In the genomic region with DNA sequence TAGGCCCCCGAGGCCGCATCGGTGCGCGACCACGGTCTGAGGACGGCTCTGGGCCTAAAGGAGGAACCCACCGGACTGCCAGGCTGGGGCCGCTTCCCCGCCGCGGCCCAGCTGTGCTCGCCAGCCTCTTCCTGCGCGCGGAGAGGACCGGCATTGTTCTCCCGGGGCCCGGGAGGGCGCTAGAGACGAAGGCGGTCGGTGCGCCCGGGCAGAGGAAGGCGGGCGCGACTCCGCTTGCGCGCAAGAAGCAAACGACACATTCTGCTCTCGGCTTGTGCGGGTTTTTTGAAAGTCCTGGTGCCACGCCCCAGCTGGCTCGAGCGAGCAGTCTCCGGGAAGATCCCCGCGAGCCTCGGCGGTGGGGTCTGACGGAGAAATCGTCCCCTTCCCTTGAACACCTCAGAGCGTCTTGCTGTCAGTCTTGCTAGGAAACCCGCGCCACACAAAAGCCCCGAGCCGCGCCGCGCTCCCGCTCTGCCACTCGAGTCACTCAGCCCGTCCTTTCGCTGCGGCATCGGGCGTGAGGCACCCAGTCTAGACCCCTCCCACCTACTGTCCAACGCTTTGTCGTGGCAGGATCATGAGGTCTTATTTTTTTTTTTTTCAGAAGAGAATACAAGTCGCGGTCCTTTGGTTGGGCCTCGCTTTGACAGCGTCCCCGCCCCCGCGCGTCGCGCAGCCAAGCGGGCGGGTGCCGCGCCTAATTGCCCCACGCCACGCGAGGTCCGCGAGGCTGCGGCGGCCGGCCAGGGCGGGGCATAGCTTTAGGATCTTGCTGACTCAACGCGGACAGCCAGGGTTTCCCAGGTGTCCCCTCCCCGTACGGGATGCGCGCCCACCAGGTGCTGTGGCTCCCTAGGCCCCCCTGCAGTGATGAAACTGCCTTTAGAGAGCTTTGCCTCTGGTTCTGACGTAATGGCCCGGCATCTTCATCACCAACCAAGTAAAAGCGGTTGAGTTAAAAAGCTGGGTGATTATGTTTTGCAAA, we compare ENCODE assay signal across 8 mouse cellular contexts. TPM values are rescaled to one million over a fixed set of nuclear protein-coding genes. Genes with fewer than 3 reads are reported as not detected.
DNase-seq lines count a peak whose midpoint lies in the region; ATAC-seq and TF ChIP-seq lines count a peak whose summit lies in the region.

A gene (minus strand): TSS at position 497 of the 988 bp plus-strand sequence.

- H3K27me3 ChIP-seq in intestine, embryonic 15.5 days (replicated peaks), result no peaks in the 10 kb centered on the region
- H3K27me3 ChIP-seq in limb, embryonic 12.5 days, result no peaks in the 10 kb centered on the region
- H3K27me3 ChIP-seq in midbrain, embryonic 13.5 days, result no peaks in the 10 kb centered on the region
- H3K27me3 ChIP-seq in spleen, adult 2 months (ENCODE audit: control insufficient read depth, insufficient read depth, low read length), result no peaks in the 10 kb centered on the region

- peaks cover 7% of the 10 kb centered on the region for H3K36me3 ChIP-seq in intestine, embryonic 15.5 days
- H3K36me3 ChIP-seq in limb, embryonic 12.5 days, result peaks cover 14% of the 10 kb centered on the region
- H3K36me3 ChIP-seq in midbrain, embryonic 13.5 days, result peaks cover 13% of the 10 kb centered on the region
- H3K36me3 ChIP-seq in spleen, adult 2 months (ENCODE audit: control insufficient read depth, insufficient read depth, low read length), result peaks cover 5% of the 10 kb centered on the region

- H3K9ac ChIP-seq in intestine, embryonic 15.5 days, result peak within 1 kb of the TSS; percentile 93
- peak within 1 kb of the TSS; percentile 95 for H3K9ac ChIP-seq in limb, embryonic 12.5 days (replicated peaks)
- peak within 1 kb of the TSS; percentile 95 for H3K9ac ChIP-seq in midbrain, embryonic 13.5 days (replicated peaks)

- peak; percentile 45 for DNase-seq in urinary bladder, adult 2 months (ENCODE audit: low spot score)
- no peak for DNase-seq in urinary bladder, postnatal 10 days (ENCODE audit: low spot score)
- DNase-seq in embryo, embryonic 11.5 days (ENCODE audit: low read depth, low spot score), result peak; percentile 45
- peak; percentile 53 to 73 for DNase-seq in gastrocnemius, postnatal 4 days (ENCODE audit: low spot score in 2 of 2)
- DNase-seq in spleen, adult 2 months (ENCODE audit: low read depth in 1 of 2, low spot score in 2 of 2), result peak; percentile 40 to 70

- H3K9me3 ChIP-seq in intestine, embryonic 15.5 days, result no peaks in the 10 kb centered on the region
- no peaks in the 10 kb centered on the region for H3K9me3 ChIP-seq in limb, embryonic 12.5 days
- no peaks in the 10 kb centered on the region for H3K9me3 ChIP-seq in midbrain, embryonic 13.5 days

- TF ChIP-seq POLR2A in spleen, adult 2 months (IDR thresholded peaks at IDR 0.05; ENCODE audit: low read depth, low read length), result no peak

- peak within 1 kb of the TSS; percentile 98 for H3K4me2 ChIP-seq in intestine, embryonic 15.5 days (replicated peaks)
- peak within 1 kb of the TSS; percentile 97 for H3K4me2 ChIP-seq in limb, embryonic 12.5 days
- peak within 1 kb of the TSS; percentile 98 for H3K4me2 ChIP-seq in midbrain, embryonic 13.5 days (replicated peaks)

- peak within 1 kb of the TSS; percentile 95 for H3K4me3 ChIP-seq in intestine, embryonic 15.5 days (replicated peaks)
- H3K4me3 ChIP-seq in limb, embryonic 12.5 days (replicated peaks), result peak within 1 kb of the TSS; percentile 89
- H3K4me3 ChIP-seq in midbrain, embryonic 13.5 days (replicated peaks), result peak within 1 kb of the TSS; percentile 93
- peak within 1 kb of the TSS; percentile 98 for H3K4me3 ChIP-seq in spleen, adult 2 months (ENCODE audit: extremely low read depth, insufficient read depth, insufficient read length)

- WGBS in intestine, embryonic 15.5 days, result under 1% methylated on average over 93 of the region's 93 CpGs
- WGBS in limb, embryonic 12.5 days, result under 1% methylated on average over 93 of the region's 93 CpGs
- under 1% methylated on average over 93 of the region's 93 CpGs for WGBS in midbrain, embryonic 13.5 days
- whole genome bisulfite sequencing in spleen, adult 2 months, result under 1% methylated on average over 92 of the region's 93 CpGs

- peak; percentile 64 for ATAC-seq in intestine, embryonic 15.5 days
- ATAC-seq in limb, embryonic 12.5 days (ENCODE audit: insufficient number of reproducible peaks, insufficient read depth, low FRiP score, low TSS enrichment, low read depth), result peak; percentile 45
- ATAC-seq in midbrain, embryonic 13.5 days, result peak; percentile 49

- peak within 1 kb of the TSS; percentile 90 for H3K27ac ChIP-seq in intestine, embryonic 15.5 days
- H3K27ac ChIP-seq in limb, embryonic 12.5 days, result peak within 1 kb of the TSS; percentile 98
- H3K27ac ChIP-seq in midbrain, embryonic 13.5 days, result peak within 1 kb of the TSS; percentile 100
- H3K27ac ChIP-seq in spleen, adult 2 months (ENCODE audit: insufficient read depth, low read length), result peak within 1 kb of the TSS; percentile 98

- H3K4me1 ChIP-seq in intestine, embryonic 15.5 days (replicated peaks), result peaks cover 32% of the 10 kb centered on the region
- peaks cover 38% of the 10 kb centered on the region for H3K4me1 ChIP-seq in limb, embryonic 12.5 days (replicated peaks)
- peaks cover 40% of the 10 kb centered on the region for H3K4me1 ChIP-seq in midbrain, embryonic 13.5 days (replicated peaks)
- H3K4me1 ChIP-seq in spleen, adult 2 months (ENCODE audit: control insufficient read depth, insufficient read depth, insufficient read length), result peaks cover 25% of the 10 kb centered on the region

- TF ChIP-seq CTCF in spleen, adult 2 months (IDR thresholded peaks at IDR 0.05; ENCODE audit: extremely low read depth, insufficient read depth, insufficient read length, insufficient replicate concordance), result no peak

RNA-seq across cellular contexts. Expression of the gene that starts here (rescaled TPM):
- polyA plus RNA-seq in urinary bladder, adult 2 months (2012; rRNA removed), result 90.8 and 111 TPM in 2 replicates
- 10 to 100 TPM; 52.7 to 58.9 TPM for total RNA-seq in gastrocnemius, postnatal 4 days (2021)
- polyA plus RNA-seq in intestine, embryonic 15.5 days (2015; fragmentation: Nextera tagmentation; extraction: Ambion mirVana), result 57.8 and 71.7 TPM in 2 replicates
- polyA plus RNA-seq in limb, embryonic 12.5 days (2016; fragmentation: Nextera tagmentation; extraction: Ambion mirVana), result 79.6 and 83.3 TPM in 2 replicates
- polyA plus RNA-seq in midbrain, embryonic 13.5 days (2015; fragmentation: Nextera tagmentation; extraction: Ambion mirVana), result 80.0 and 84.9 TPM in 2 replicates
- polyA plus RNA-seq in spleen, adult 2 months (2012; rRNA removed), result 99.1 and 117 TPM in 2 replicates
